ENCODE assay signal across 24 mouse cellular contexts in the genomic region with DNA sequence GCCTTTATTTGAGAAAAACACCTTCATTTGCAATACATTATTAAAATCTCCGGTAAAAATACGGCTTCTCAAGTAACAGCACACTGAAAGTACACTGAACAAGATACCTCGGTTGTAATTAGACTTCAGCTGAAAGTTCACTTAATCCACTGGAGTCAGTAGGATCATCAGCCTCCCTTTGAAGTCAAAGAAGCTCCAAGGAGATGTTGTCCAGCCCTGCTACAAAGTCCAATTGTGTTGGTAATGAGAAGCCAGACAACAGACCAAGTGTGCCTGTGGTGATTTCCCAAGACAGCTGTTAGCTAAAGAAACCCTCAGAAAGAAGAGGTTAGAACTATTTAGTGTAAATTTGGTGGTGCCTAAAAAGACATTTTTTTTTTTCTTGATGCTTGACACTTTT.
DNase-seq lines count a peak whose midpoint lies in the region; ATAC-seq and TF ChIP-seq lines count a peak whose summit lies in the region.
"Had no signal": no experiment of that assay in that cellular context is flagged by ENCODE, and none has a peak within 500 bp of the region (broad histone marks: within the 10 kb centered on the region; RNA-seq: fewer than 3 reads in every experiment).

No protein-coding gene starts in this region.

- no peak overlapping the region for H3K9ac ChIP-seq in lung, postnatal 0 days (replicated peaks; ENCODE audit: low read depth)
- H3K9ac ChIP-seq in kidney, embryonic 15.5 days = no peak overlapping the region
- H3K9ac ChIP-seq: hindbrain, embryonic 13.5 days; limb, embryonic 12.5 days; liver, embryonic 15.5 days; neural tube, embryonic 15.5 days; stomach, embryonic 15.5 days had no signal

- H3K36me3 ChIP-seq in lung, postnatal 0 days (ENCODE audit: insufficient read depth, low read length) = no peaks in the 10 kb centered on the region
- no peaks in the 10 kb centered on the region for H3K36me3 ChIP-seq in kidney, embryonic 15.5 days
- H3K36me3 ChIP-seq: hindbrain, embryonic 13.5 days; limb, embryonic 12.5 days; liver, embryonic 15.5 days; neural tube, embryonic 15.5 days; stomach, embryonic 15.5 days had no signal

- TF ChIP-seq CTCF in gastrocnemius, adult 2 months (IDR thresholded peaks at IDR 0.05) = no peak
- no peak for TF ChIP-seq CTCF in lung, postnatal 0 days (IDR thresholded peaks at IDR 0.05)

- H3K9me3 ChIP-seq in lung, postnatal 0 days (ENCODE audit: low read length) = no peaks in the 10 kb centered on the region
- no peaks in the 10 kb centered on the region for H3K9me3 ChIP-seq in kidney, embryonic 15.5 days (replicated peaks)
- H3K9me3 ChIP-seq: heart, embryonic 10.5 days; hindbrain, embryonic 13.5 days; limb, embryonic 12.5 days; liver, embryonic 15.5 days; neural tube, embryonic 15.5 days; stomach, embryonic 15.5 days had no signal

- no peak for TF ChIP-seq EP300 in lung, postnatal 0 days (IDR thresholded peaks at IDR 0.05)

- intact Hi-C loops in gastrocnemius, adult 2 months (cut with DNase I) = no loop called here
- intact Hi-C loops in gastrocnemius, postnatal 36 days (cut with DNase I) = no loop called here

- peak overlapping the region; percentile 33 for H3K4me3 ChIP-seq in gastrocnemius, adult 2 months
- H3K4me3 ChIP-seq in lung, postnatal 0 days (ENCODE audit: low read depth, low read length) = no peak overlapping the region
- no peak overlapping the region for H3K4me3 ChIP-seq in kidney, embryonic 15.5 days (replicated peaks)
- H3K4me3 ChIP-seq: heart, embryonic 10.5 days; hindbrain, embryonic 13.5 days; limb, embryonic 12.5 days; liver, embryonic 15.5 days; neural tube, embryonic 15.5 days; stomach, embryonic 15.5 days had no signal

- no peak for ATAC-seq in lung, postnatal 0 days
- ATAC-seq in kidney, embryonic 15.5 days (replicated peaks; ENCODE audit: low FRiP score) = peak; percentile 54; the same call in 1 of the 2 replicates
- ATAC-seq: CD4-positive, CD25-positive, alpha-beta regulatory T cell, adult 4 months; inflammation-experienced regulatory T-cells, adult 6 months; midbrain, embryonic 16.5 days had no signal

- peaks cover 9% of the 10 kb centered on the region; the same call in 1 of the 2 replicates for H3K4me1 ChIP-seq in lung, postnatal 0 days (ENCODE audit: insufficient read depth, low read depth, low read length)
- peaks cover 22% of the 10 kb centered on the region for H3K4me1 ChIP-seq in kidney, embryonic 15.5 days
- H3K4me1 ChIP-seq: hindbrain, embryonic 13.5 days; neural tube, embryonic 15.5 days had no signal

- 81% methylated on average over 3 of the region's 3 CpGs for WGBS in lung, postnatal 0 days
- WGBS in kidney, embryonic 15.5 days = 52% methylated on average over 3 of the region's 3 CpGs

- no peak overlapping the region for H3K4me2 ChIP-seq in lung, postnatal 0 days (replicated peaks; ENCODE audit: low read depth, low read length)
- no peak overlapping the region for H3K4me2 ChIP-seq in kidney, embryonic 15.5 days
- H3K4me2 ChIP-seq: hindbrain, embryonic 13.5 days; limb, embryonic 12.5 days; liver, embryonic 15.5 days; neural tube, embryonic 15.5 days; stomach, embryonic 15.5 days had no signal

- no peak for DNase-seq in gastrocnemius, adult 2 months
- DNase-seq in gastrocnemius, postnatal 36 days = no peak
- no peak for DNase-seq in lung, postnatal 0 days (ENCODE audit: low spot score)
- DNase-seq in lung, postnatal 25 days (ENCODE audit: low spot score) = no peak
- DNase-seq in yolk sac, embryonic 10.5 days (ENCODE audit: low spot score) = peak; percentile 74
- DNase-seq in cerebellum, adult 11-12 months = no peak
- no peak for DNase-seq in right cerebral cortex, postnatal 14 days
- DNase-seq: adrenal gland, postnatal 36 days; cerebellum, adult 18-20 months; cerebellum, postnatal 36 days; heart, postnatal 14 days; layer of hippocampus, adult 9-11 months; lung, postnatal 14 days; thymus, adult 18-20 months had no signal

- no peaks in the 10 kb centered on the region for H3K27me3 ChIP-seq in lung, postnatal 0 days (replicated peaks; ENCODE audit: insufficient read depth, low read length)
- H3K27me3 ChIP-seq in kidney, embryonic 15.5 days = no peaks in the 10 kb centered on the region
- H3K27me3 ChIP-seq: hindbrain, embryonic 13.5 days; limb, embryonic 12.5 days; liver, embryonic 15.5 days; neural tube, embryonic 15.5 days; stomach, embryonic 15.5 days had no signal

- peak overlapping the region; percentile 83 for H3K27ac ChIP-seq in gastrocnemius, adult 2 months
- H3K27ac ChIP-seq in lung, postnatal 0 days (ENCODE audit: low read length) = peak overlapping the region; percentile 64
- H3K27ac ChIP-seq in kidney, embryonic 15.5 days = peak overlapping the region; percentile 63
- H3K27ac ChIP-seq: heart, embryonic 10.5 days; hindbrain, embryonic 13.5 days; liver, embryonic 15.5 days; neural tube, embryonic 15.5 days; stomach, embryonic 15.5 days had no signal
